ENCODE assay signal across 14 mouse cellular contexts in the genomic region with DNA sequence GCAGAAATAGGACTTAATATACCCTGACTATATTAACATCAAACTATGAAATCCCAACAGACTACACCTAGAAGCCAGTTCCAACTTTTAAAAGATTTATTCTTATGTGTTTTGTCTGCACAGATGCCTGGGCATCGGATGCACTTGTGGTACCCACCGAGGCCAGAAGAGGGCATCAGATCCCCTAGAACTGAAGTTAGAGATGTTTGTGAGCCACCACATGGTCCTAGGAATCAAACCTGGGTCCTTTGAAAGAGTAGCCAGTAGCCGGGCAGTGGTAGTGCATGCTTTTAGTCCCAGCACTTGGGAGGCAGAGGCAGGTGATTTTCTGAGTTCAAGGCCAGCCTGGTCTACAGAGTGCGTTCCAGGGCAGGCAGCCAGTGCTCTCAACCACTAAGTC. TPM values are rescaled to one million over a fixed set of nuclear protein-coding genes. Genes with fewer than 3 reads are reported as not detected.
DNase-seq lines count a peak whose midpoint lies in the region; ATAC-seq and TF ChIP-seq lines count a peak whose summit lies in the region.
"Had no signal": no experiment of that assay in that cellular context is flagged by ENCODE, and none has a peak within 500 bp of the region (broad histone marks: within the 10 kb centered on the region; RNA-seq: fewer than 3 reads in every experiment).

No protein-coding gene starts in this region.

- peak; percentile 41 for TF ChIP-seq CTCF in left cerebral cortex, adult 2 months (IDR thresholded peaks at IDR 0.05)
- TF ChIP-seq CTCF in E14TG2a.4 (conservative IDR thresholded peaks at IDR 0.05; ENCODE audit: low read length) = peak; percentile 50

- H3K27me3 ChIP-seq in E14TG2a.4 (ENCODE audit: insufficient read depth, low read length) = no peaks in the 10 kb centered on the region

- no peaks in the 10 kb centered on the region for H3K9me3 ChIP-seq in E14TG2a.4 (ENCODE audit: low read length)

- H3K4me3 ChIP-seq in left cerebral cortex, adult 2 months = no peak overlapping the region
- no peak overlapping the region for H3K4me3 ChIP-seq in E14TG2a.4 (replicated peaks; ENCODE audit: low read length)

- no peaks in the 10 kb centered on the region for H3K4me1 ChIP-seq in E14TG2a.4 (replicated peaks; ENCODE audit: low read depth, low read length)

- peak; percentile 10 for DNase-seq in CD4-positive, CD25-positive, alpha-beta regulatory T cell, adult 2 months (ENCODE audit: low read depth, low spot score)
- DNase-seq in left cerebral cortex, adult 2 months (ENCODE audit: extremely low spot score in 1 of 2, low spot score in 2 of 2) = no peak
- DNase-seq in left cerebral cortex, adult 11 months (ENCODE audit: low spot score) = no peak
- DNase-seq in induced T-regulatory cell, adult 2 months (ENCODE audit: low read depth) = peak; percentile 25
- no peak for DNase-seq in urinary bladder, postnatal 25 days (ENCODE audit: low spot score)
- DNase-seq in right cerebral cortex, postnatal 10 days (ENCODE audit: low spot score in 2 of 2) = no peak
- DNase-seq: adrenal gland, adult 8-10 months; cerebellum, postnatal 36 days; spleen, adult 18-20 months had no signal

- intact Hi-C loops in left cerebral cortex, adult 2 months (cut with DNase I) = no loop called here

- H3K36me3 ChIP-seq in E14TG2a.4 (ENCODE audit: insufficient read depth, low read length) = peaks cover 30% of the 10 kb centered on the region

- no peak for ATAC-seq in CD4-positive, CD25-positive, alpha-beta regulatory T cell, adult 4 months
- ATAC-seq: forebrain, embryonic 14.5 days had no signal

- H3K27ac ChIP-seq in left cerebral cortex, adult 2 months = no peak overlapping the region

RNA-seq across cellular contexts. Expression of a gene that starts 18.4 kb away (rescaled TPM):
- 10 to 100 TPM in 1 of 2 experiments, 1 to 10 TPM in 1; 9.4 to 13.9 TPM for polyA plus RNA-seq in CD4-positive, CD25-positive, alpha-beta regulatory T cell, adult 4 months (2017; shearing (Covaris generic))
- total RNA-seq in left cerebral cortex, adult 2 months (2021) = 10 to 100 TPM; 16.7 to 18.0 TPM

RNA-seq across cellular contexts. Expression of a gene that starts 22.2 kb away (rescaled TPM):
- polyA plus RNA-seq in CD4-positive, CD25-positive, alpha-beta regulatory T cell, adult 4 months (2017; shearing (Covaris generic)) = not detected
- 10 to 100 TPM; 15.3 to 21.5 TPM for total RNA-seq in left cerebral cortex, adult 2 months (2021)
- polyA plus RNA-seq: C2C12; heart, postnatal 0 days had no signal

Comparison
In these comparisons a context has a peak if more than half of its experiments do, and no peak if none do; other contexts are left out.
1. DNase-seq: peak in CD4-positive, CD25-positive, alpha-beta regulatory T cell, adult 2 months (single experiment) and induced T-regulatory cell, adult 2 months (single experiment); none in left cerebral cortex, adult 2 months (0 of 2), left cerebral cortex, adult 11 months (single experiment), urinary bladder, postnatal 25 days (single experiment) and right cerebral cortex, postnatal 10 days (0 of 2).